Mouse (Mus musculus) forebrain, postnatal 0 days (tissue): ENCODE data around the gene Bysl. TPM values are rescaled to one million over a fixed set of nuclear protein-coding genes. Genes with fewer than 3 reads are reported as not detected.
A peak's percentile ranks its signal among the peaks of the same experiment; 100 is the strongest.
"Not testable (repeated sequence)": the region's sequence is repeated elsewhere in the genome, so short reads cannot be mapped to it uniquely, and the experiment has no call there.

Experiments used
- ATAC-seq: fragments of 200-750 bp; cut with Nextera tagmentation; 2 replicates; pipeline ENCODE4 v1.8.0; 2017; ENCODE audit warnings: mild to moderate bottlenecking, moderate library complexity
- DNase-seq: peaks from one replicate; pipeline ENCODE4 v3.0.0-alpha.2; 2015
- H3K27ac ChIP-seq: fragments of 300-500 bp; sonication (generic); 2 replicates; pipeline ENCODE4 v1.5.1; 2014; ENCODE audit warnings: low read depth, mild to moderate bottlenecking, antibody characterized with exemption, low read length, moderate library complexity, mixed read lengths
- H3K27me3 ChIP-seq: fragments of 300-500 bp; sonication (generic); 2 replicates; pipeline ENCODE4 v1.6.1; 2014; ENCODE audit warnings: mild to moderate bottlenecking, low read length, mixed read lengths; ENCODE audit not compliant: insufficient read depth
- H3K36me3 ChIP-seq: fragments of 300-500 bp; sonication (generic); 2 replicates; pipeline ENCODE4 v1.6.1; 2014; ENCODE audit warnings: mild to moderate bottlenecking, moderate library complexity; ENCODE audit not compliant: insufficient read depth
- H3K4me1 ChIP-seq: fragments of 300-500 bp; sonication (generic); 2 replicates; pipeline ENCODE4 v1.6.1; 2014; ENCODE audit warnings: antibody characterized with exemption; ENCODE audit not compliant: insufficient read depth
- H3K4me2 ChIP-seq: fragments of 300-500 bp; sonication (generic); 2 replicates; pipeline ENCODE4 v1.6.1; 2014; ENCODE audit warnings: low read depth, mild to moderate bottlenecking, moderate library complexity
- H3K4me3 ChIP-seq: fragments of 300-500 bp; sonication (generic); 2 replicates; pipeline ENCODE4 v1.5.1; 2014; ENCODE audit warnings: low read depth, low read length, mixed read lengths
- H3K9ac ChIP-seq: fragments of 300-500 bp; sonication (generic); 2 replicates; pipeline ENCODE4 v1.6.1; 2014; ENCODE audit warnings: mild to moderate bottlenecking
- H3K9me3 ChIP-seq: fragments of 300-500 bp; sonication (generic); 2 replicates; pipeline ENCODE4 v1.6.1; 2016; ENCODE audit warnings: low read length
- CTCF ChIP-seq: sonication (generic); IDR thresholded peaks from 2 replicates; pipeline ENCODE4 v1.5.1; 2016; ENCODE audit warnings: antibody characterized with exemption, control low read depth, low read depth
- WGBS: fragments of 180-500 bp; shearing (Covaris S2); extraction: QIAGEN DNeasy Blood & Tissue Kit; methylation state at CpG from one replicate; pipeline ENCODE4 v1.1.7; 2014; 5-methylcytosine and 5-hydroxymethylcytosine counted together
- polyA plus RNA-seq: library from polyadenylated mRNA; unstranded; fragments of >200 nt; fragmentation: Nextera tagmentation; extraction: Ambion mirVana; gene quantifications from 2 replicates; pipeline ENCODE4 v1.2.1, GENCODE M21; 2015
- total RNA-seq: library from RNA; depleted of rRNA; stranded (reverse); fragments of >200 nt; gene quantifications from 2 replicates; pipeline ENCODE4 v1.2.3, GENCODE M21; 2014

Gene Bysl
- total and polyA plus RNA-seq, 2 experiments from 2014 or later, result 23.7 to 35.4 TPM

- 1% methylated on average over 60 of the region's 63 CpGs for WGBS
Measured at GRCm38 (mm10) chr17:47628851-47629676, 17.8 kb upstream of the Bysl start.

GRCm38 (mm10) chr17:47627791-47628190 is 16.5 kb upstream of the Bysl start:
- whole genome bisulfite sequencing, result 82% methylated on average over 2 of the region's 2 CpGs
- no peak overlapping the region for H3K9ac ChIP-seq
- H3K9me3 ChIP-seq, result no peaks in the 10 kb centered on the region
- H3K36me3 ChIP-seq, result peaks cover 14% of the 10 kb centered on the region
- no peak for ATAC-seq
- H3K4me1 ChIP-seq, result peaks cover 11% of the 10 kb centered on the region
- no peaks in the 10 kb centered on the region for H3K27me3 ChIP-seq
- no peak for DNase-seq
- no peak overlapping the region for H3K27ac ChIP-seq
- H3K4me2 ChIP-seq, result no peak overlapping the region
- TF ChIP-seq CTCF, result peak; percentile 46
- no peak overlapping the region for H3K4me3 ChIP-seq

More at GRCm38 (mm10) chr17:47628851-47629676, 17.8 kb upstream of the Bysl start:
- H3K4me2 ChIP-seq, result peak overlapping the region; percentile 85
- H3K4me1 ChIP-seq, result peaks cover 11% of the 10 kb centered on the region
- H3K4me3 ChIP-seq, result peak overlapping the region; percentile 86
- H3K9ac ChIP-seq, result peak overlapping the region; percentile 69
- no peaks in the 10 kb centered on the region for H3K27me3 ChIP-seq
- H3K36me3 ChIP-seq, result peaks cover 2% of the 10 kb centered on the region; the same call in 1 of the 2 replicates
- H3K27ac ChIP-seq, result peak overlapping the region; percentile 94
- H3K9me3 ChIP-seq, result no peaks in the 10 kb centered on the region
- no peak for TF ChIP-seq CTCF
- ATAC-seq (peak; percentile 97), DNase-seq (peak; percentile 97)

GRCm38 (mm10) chr17:47626031-47626430 is 14.7 kb upstream of the Bysl start:
- H3K27ac ChIP-seq, result no peak overlapping the region
- no peak overlapping the region for H3K4me2 ChIP-seq
- ATAC-seq (no peak), DNase-seq (no peak)
- H3K4me3 ChIP-seq, result no peak overlapping the region
- peaks cover 30% of the 10 kb centered on the region for H3K36me3 ChIP-seq
- no peaks in the 10 kb centered on the region for H3K27me3 ChIP-seq
- no peak for TF ChIP-seq CTCF
- no peaks in the 10 kb centered on the region for H3K9me3 ChIP-seq
- H3K4me1 ChIP-seq, result peaks cover 4% of the 10 kb centered on the region; the same call in 1 of the 2 replicates
- WGBS, result 92% methylated on average over 5 of the region's 5 CpGs
- H3K9ac ChIP-seq, result no peak overlapping the region

GRCm38 (mm10) chr17:47625088-47625487 is 13.8 kb upstream of the Bysl start:
- Histone ChIP-seq H3K27ac (no peak overlapping the region), H3K4me1 (no peaks in the 10 kb centered on the region), H3K9me3 (no peaks in the 10 kb centered on the region), H3K36me3 (peaks cover 30% of the 10 kb centered on the region), H3K9ac (no peak overlapping the region), H3K4me3 (no peak overlapping the region), H3K27me3 (no peaks in the 10 kb centered on the region), H3K4me2 (no peak overlapping the region)
- no peak for ATAC-seq
- no peak for DNase-seq
- 94% methylated on average over 2 of the region's 2 CpGs for WGBS
- TF ChIP-seq CTCF, result no peak

- H3K9ac ChIP-seq, H3K27me3 ChIP-seq, H3K9me3 ChIP-seq, ATAC-seq, H3K4me3 ChIP-seq, H3K4me1 ChIP-seq, H3K4me2 ChIP-seq, DNase-seq, H3K27ac ChIP-seq: not testable (repeated sequence)
- 97% methylated on average over 4 of the region's 5 CpGs for WGBS
- H3K36me3 ChIP-seq, result peaks cover 30% of the 10 kb centered on the region
Measured at GRCm38 (mm10) chr17:47624572-47624971, 13.3 kb upstream of the Bysl start.

- no peak overlapping the region for H3K4me3 ChIP-seq
- no peak for TF ChIP-seq CTCF
- H3K9me3 ChIP-seq, result no peaks in the 10 kb centered on the region
- H3K4me2 ChIP-seq, result no peak overlapping the region
- no peak overlapping the region for H3K9ac ChIP-seq
- ATAC-seq (no peak), DNase-seq (no peak)
- 94% methylated on average over 14 of the region's 14 CpGs for WGBS
- no peak overlapping the region for H3K27ac ChIP-seq
- no peaks in the 10 kb centered on the region for H3K27me3 ChIP-seq
- peaks cover 35% of the 10 kb centered on the region for H3K36me3 ChIP-seq
- H3K4me1 ChIP-seq, result no peaks in the 10 kb centered on the region
Measured at GRCm38 (mm10) chr17:47622912-47623554, 11.7 kb upstream of the Bysl start.
